Mouse (Mus musculus) myocyte (in vitro differentiated cells): ENCODE measurements around the gene Grifin. TPM values are rescaled to one million over a fixed set of nuclear protein-coding genes. Genes with fewer than 3 reads are reported as not detected.

ENCODE experiments used
- H3K27me3 ChIP-seq: one replicate; pipeline ENCODE4 v1.6.1; 2011; ENCODE audit not compliant: control insufficient read depth, insufficient read depth, insufficient read length
- H3K36me3 ChIP-seq: one replicate; pipeline ENCODE4 v1.6.1; 2011; ENCODE audit not compliant: control insufficient read depth, insufficient read depth
- H3K4me2 ChIP-seq: one replicate; pipeline ENCODE4 v1.6.1; 2011; ENCODE audit warnings: low read depth, control low read depth
- H3K4me3 ChIP-seq: one replicate; pipeline ENCODE4 v1.5.1; 2011; ENCODE audit warnings: mild to moderate bottlenecking, control low read depth, moderate library complexity
- H3K79me2 ChIP-seq: one replicate; pipeline ENCODE4 v1.6.1; 2011; ENCODE audit not compliant: control insufficient read depth, insufficient read depth
- H3ac ChIP-seq: one replicate; pipeline ENCODE4 v1.6.1; 2011; ENCODE audit not compliant: control insufficient read depth, insufficient read length
- CEBPB ChIP-seq: IDR thresholded peaks from 2 replicates; pipeline ENCODE4 v1.6.1; 2011; ENCODE audit warnings: mild to moderate bottlenecking, moderate library complexity; ENCODE audit not compliant: poor library complexity, insufficient read depth, severe bottlenecking
- E2F4 ChIP-seq: IDR thresholded peaks from one replicate; pipeline ENCODE4 v1.6.1; 2011; ENCODE audit warnings: mild to moderate bottlenecking, control low read depth, moderate library complexity; ENCODE audit not compliant: insufficient read depth
- MAX ChIP-seq: IDR thresholded peaks from one replicate; pipeline ENCODE4 v1.6.1; 2011; ENCODE audit warnings: low read depth, mild to moderate bottlenecking, control low read depth
- MYOD1 ChIP-seq, 3 experiments: IDR thresholded peaks; one replicate each; pipeline ENCODE4 v1.6.1; 2011; ENCODE audit warnings: control low read depth in 2 of 3, low read depth in 2 of 3, mild to moderate bottlenecking in 2 of 3, moderate library complexity in 1 of 3; ENCODE audit not compliant: insufficient read length in 2 of 3, control insufficient read depth in 1 of 3
- MYOG ChIP-seq, 3 experiments: IDR thresholded peaks; one replicate each; pipeline ENCODE4 v1.6.1; 2011; ENCODE audit warnings: control low read depth in 2 of 3, low read depth in 2 of 3, mild to moderate bottlenecking in 2 of 3; ENCODE audit not compliant: insufficient read length in 2 of 3, control insufficient read depth in 1 of 3, insufficient read depth in 1 of 3
- POLR2A ChIP-seq: IDR thresholded peaks from one replicate; pipeline ENCODE4 v1.6.1; 2011; ENCODE audit warnings: low read depth, mild to moderate bottlenecking, control low read depth, moderate library complexity; ENCODE audit not compliant: insufficient read length
- POLR2AphosphoS2 ChIP-seq: IDR thresholded peaks from one replicate; pipeline ENCODE4 v1.6.1; 2011; ENCODE audit warnings: low read depth, control low read depth; ENCODE audit not compliant: insufficient read length
- REST ChIP-seq: IDR thresholded peaks from one replicate; pipeline ENCODE4 v1.6.1; 2011; ENCODE audit warnings: mild to moderate bottlenecking, control low read depth, moderate library complexity; ENCODE audit not compliant: insufficient read depth, insufficient read length
- SRF ChIP-seq: IDR thresholded peaks from one replicate; pipeline ENCODE4 v1.6.1; 2011; ENCODE audit warnings: low read depth; ENCODE audit not compliant: control insufficient read depth, insufficient read length
- TCF12 ChIP-seq: IDR thresholded peaks from one replicate; pipeline ENCODE4 v1.6.1; 2011; ENCODE audit warnings: mild to moderate bottlenecking, control low read depth; ENCODE audit not compliant: poor library complexity, insufficient read depth, severe bottlenecking
- TCF3 ChIP-seq: IDR thresholded peaks from one replicate; pipeline ENCODE4 v1.6.1; 2011; ENCODE audit warnings: low read depth, control low read depth; ENCODE audit not compliant: insufficient read length
- USF1 ChIP-seq: IDR thresholded peaks from one replicate; pipeline ENCODE4 v1.6.1; 2011; ENCODE audit warnings: low read depth, mild to moderate bottlenecking, control low read depth, moderate library complexity
- polyA plus RNA-seq: library from polyadenylated mRNA; unstranded; fragments of >200 nt; fragmentation: generic; extraction: Trizol; gene quantifications from one replicate; pipeline ENCODE4 v1.2.1, GENCODE M21; 2012; ENCODE audit warnings: missing spikeins

The Grifin gene
- polyA plus RNA-seq, 1 experiment, result not detected

DNA sequence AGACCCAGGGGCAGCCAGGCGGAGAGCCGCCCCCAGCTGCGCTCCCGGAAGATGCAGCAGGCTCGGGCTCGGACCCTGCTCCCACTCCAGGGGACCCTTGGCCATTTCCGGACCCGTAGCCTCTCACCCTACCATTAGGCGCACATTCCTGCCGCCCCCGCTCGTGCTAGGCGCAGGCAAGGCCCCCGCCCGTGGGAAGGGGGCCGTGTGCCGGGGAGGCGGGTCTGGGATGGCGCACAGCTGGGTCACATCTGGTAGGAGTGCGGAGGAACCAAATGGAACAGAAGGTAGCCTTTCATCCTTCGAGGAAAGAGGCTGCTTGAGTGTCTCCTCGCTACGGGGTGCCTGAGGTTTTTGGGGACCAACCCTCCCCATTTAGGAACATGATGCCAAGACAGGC, 41.5 kb upstream of the Grifin start:
- Histone ChIP-seq H3K27me3 (no peaks in the 10 kb centered on the region), H3K4me3 (no peak overlapping the region)
- TF ChIP-seq TCF12, result no peak
- no peak for TF ChIP-seq E2F4
- TF ChIP-seq REST, result no peak

DNA sequence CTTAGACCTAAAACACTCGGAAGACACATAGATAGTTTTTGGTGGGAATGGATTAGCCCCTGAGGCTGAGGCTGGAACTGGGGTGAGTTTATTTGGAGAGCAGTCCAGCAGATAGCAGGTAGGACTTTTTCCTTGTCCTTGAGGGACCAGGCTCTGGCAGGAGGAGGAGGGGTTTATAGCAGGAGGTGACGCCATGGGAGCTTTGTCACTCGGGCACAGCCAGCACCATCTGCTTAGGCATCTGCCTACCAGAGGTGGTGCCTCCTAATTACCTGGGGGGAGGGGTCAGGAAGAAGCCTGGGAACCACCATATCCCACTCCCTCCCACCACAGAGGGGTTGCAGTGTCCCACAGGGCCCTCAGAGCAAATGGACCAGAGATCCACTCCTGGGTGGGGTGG, 40.4 kb upstream of the Grifin start:
- H3K4me2 ChIP-seq, result no peak overlapping the region
- no peaks in the 10 kb centered on the region for H3K27me3 ChIP-seq
- H3K36me3 ChIP-seq, result no peaks in the 10 kb centered on the region
- H3ac ChIP-seq, result no peak overlapping the region
- H3K79me2 ChIP-seq, result peaks cover 8% of the 10 kb centered on the region
- TF ChIP-seq MYOG (IDR thresholded peaks at IDR 0.05; ENCODE audit: control insufficient read depth in 1 of 3, insufficient read depth in 1 of 3, insufficient read length in 2 of 3, low read depth in 2 of 3) (no peak), REST (no peak), CEBPB (no peak), SRF (no peak), TCF12 (no peak), USF1 (no peak), POLR2A (no peak), E2F4 (no peak), MAX (no peak), MYOD1 (IDR thresholded peaks at IDR 0.05; ENCODE audit: control insufficient read depth in 1 of 3, insufficient read length in 2 of 3, low read depth in 2 of 3) (no peak), POLR2AphosphoS2 (no peak), TCF3 (no peak)
- H3K4me3 ChIP-seq, result no peak overlapping the region

More for the DNA sequence above, 41.5 kb upstream of the Grifin start:
- Histone ChIP-seq H3K4me2 (no peak overlapping the region), H3K79me2 (peaks cover 8% of the 10 kb centered on the region), H3ac (no peak overlapping the region), H3K36me3 (no peaks in the 10 kb centered on the region)

DNA sequence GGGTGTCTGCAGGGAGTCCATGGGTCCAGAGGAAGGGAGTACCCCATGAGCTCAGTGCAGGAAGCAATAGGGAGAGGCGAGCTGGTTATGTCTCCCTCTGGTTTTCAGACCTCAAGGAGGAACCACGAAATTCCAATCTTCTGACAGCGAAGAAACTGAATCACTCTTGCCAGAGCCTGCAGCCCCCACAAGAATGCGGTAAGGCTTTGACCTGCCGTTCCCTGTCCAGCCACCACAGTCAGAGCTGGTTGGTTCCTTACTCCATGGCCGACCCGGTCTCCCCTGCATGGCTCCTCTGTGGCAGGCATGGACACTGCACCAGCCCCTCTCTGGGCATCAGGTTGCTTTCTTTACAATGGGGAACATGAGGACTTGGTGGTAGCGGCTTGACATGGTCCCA, 39.5 kb upstream of the Grifin start:
- Histone ChIP-seq H3ac (no peak overlapping the region), H3K36me3 (no peaks in the 10 kb centered on the region), H3K4me3 (no peak overlapping the region), H3K4me2 (peak overlapping the region; percentile 62), H3K79me2 (peaks cover 7% of the 10 kb centered on the region), H3K27me3 (no peaks in the 10 kb centered on the region)
- TF ChIP-seq TCF3, result no peak
- TF ChIP-seq E2F4, result no peak
- TF ChIP-seq MYOD1 (IDR thresholded peaks at IDR 0.05; ENCODE audit: control insufficient read depth in 1 of 3, insufficient read length in 2 of 3, low read depth in 2 of 3), result peak in 1 of 3 experiments; percentile 11
- no peak for TF ChIP-seq MAX
- TF ChIP-seq CEBPB, result no peak
- TF ChIP-seq MYOG (IDR thresholded peaks at IDR 0.05; ENCODE audit: control insufficient read depth in 1 of 3, insufficient read depth in 1 of 3, insufficient read length in 2 of 3, low read depth in 2 of 3), result peak in 1 of 3 experiments; percentile 9
- no peak for TF ChIP-seq REST
- no peak for TF ChIP-seq POLR2A
- no peak for TF ChIP-seq TCF12
- TF ChIP-seq USF1, result no peak
- no peak for TF ChIP-seq SRF
- no peak for TF ChIP-seq POLR2AphosphoS2

GRCm38 (mm10) chr5:140602540-140602939, 37.7 kb upstream of the Grifin start:
- Histone ChIP-seq H3K36me3 (no peaks in the 10 kb centered on the region), H3K79me2 (no peaks in the 10 kb centered on the region), H3K27me3 (no peaks in the 10 kb centered on the region)

GRCm38 (mm10) chr5:140601712-140602111, 36.8 kb upstream of the Grifin start:
- TF ChIP-seq USF1 (no peak), SRF (no peak), REST (no peak), TCF3 (no peak), E2F4 (no peak), MAX (no peak)
- no peak overlapping the region for H3K4me2 ChIP-seq
- no peak overlapping the region for H3ac ChIP-seq
- no peaks in the 10 kb centered on the region for H3K27me3 ChIP-seq
- H3K4me3 ChIP-seq, result no peak overlapping the region
- H3K79me2 ChIP-seq, result no peaks in the 10 kb centered on the region
- H3K36me3 ChIP-seq, result no peaks in the 10 kb centered on the region

More at GRCm38 (mm10) chr5:140602540-140602939, 37.7 kb upstream of the Grifin start:
- no peak overlapping the region for H3K4me2 ChIP-seq
- H3ac ChIP-seq, result no peak overlapping the region
- TF ChIP-seq E2F4 (no peak), CEBPB (no peak), TCF12 (no peak), SRF (no peak), MAX (no peak), USF1 (no peak), REST (no peak)
- H3K4me3 ChIP-seq, result no peak overlapping the region

DNA sequence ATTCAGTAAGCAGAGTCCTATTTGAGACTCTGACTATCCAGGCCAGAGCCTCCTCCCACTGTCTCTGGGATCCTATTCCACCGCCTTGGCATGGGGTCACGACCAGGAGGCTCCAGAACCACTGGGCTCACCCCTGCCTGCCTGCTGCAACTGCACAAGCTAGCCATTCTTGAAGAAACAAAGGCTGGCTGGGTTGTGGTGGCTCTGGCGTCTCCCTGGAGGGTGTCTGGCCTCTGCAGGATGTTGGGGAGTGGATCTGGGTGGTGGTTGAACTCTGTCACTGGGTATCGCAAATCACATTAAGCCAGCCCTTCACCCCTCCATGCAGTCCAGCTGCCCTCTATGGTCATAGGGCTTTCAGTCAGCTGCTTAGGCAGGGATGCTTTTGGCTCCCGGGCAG, 35.1 kb upstream of the Grifin start:
- Histone ChIP-seq H3K27me3 (no peaks in the 10 kb centered on the region), H3K4me3 (no peak overlapping the region), H3K4me2 (no peak overlapping the region), H3ac (no peak overlapping the region), H3K36me3 (no peaks in the 10 kb centered on the region), H3K79me2 (no peaks in the 10 kb centered on the region)
- TF ChIP-seq TCF3 (no peak), MYOD1 (IDR thresholded peaks at IDR 0.05; ENCODE audit: control insufficient read depth in 1 of 3, insufficient read length in 2 of 3, low read depth in 2 of 3) (peak in 2 of 3 experiments; percentile 9 to 33)
